Mouse (Mus musculus) liver (tissue): ENCODE measurements around the gene Rassf5.
A peak's percentile ranks its signal among the peaks of the same experiment; 100 is the strongest.

Experiments
- DNase-seq: peaks from one replicate; pipeline ENCODE4 v3.0.0-alpha.2; 2020; ENCODE audit warnings: mixed read lengths

The Rassf5 gene

DNA sequence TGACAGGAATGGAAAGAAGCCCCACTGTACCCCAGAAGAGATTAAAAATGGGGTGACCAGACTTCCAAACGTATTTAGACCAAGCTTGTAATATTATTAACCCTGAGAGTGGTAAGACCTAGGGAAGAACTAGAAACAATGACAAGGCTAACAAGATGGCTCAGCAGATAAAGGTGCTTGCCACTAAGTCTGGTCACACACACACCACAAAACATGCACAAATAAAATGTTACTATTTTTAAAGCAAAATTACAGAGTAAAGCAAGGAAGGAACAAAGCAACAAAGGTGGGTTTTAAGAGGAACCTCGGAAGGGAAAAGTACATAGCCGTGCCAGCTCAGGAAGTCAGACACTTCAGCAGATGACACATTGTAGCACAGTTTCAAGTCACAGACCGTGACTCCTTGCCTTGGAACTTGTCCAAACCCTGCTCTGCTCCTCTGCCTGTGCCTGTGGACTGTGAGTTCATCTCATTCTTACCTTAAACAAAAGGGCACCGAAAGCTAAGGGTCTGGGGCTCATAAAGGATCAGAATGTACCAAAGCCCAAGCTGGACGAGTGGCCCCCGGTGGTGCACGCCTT is 110.0 kb downstream of the Rassf5 start:
- DNase-seq = peak; percentile 23

DNA sequence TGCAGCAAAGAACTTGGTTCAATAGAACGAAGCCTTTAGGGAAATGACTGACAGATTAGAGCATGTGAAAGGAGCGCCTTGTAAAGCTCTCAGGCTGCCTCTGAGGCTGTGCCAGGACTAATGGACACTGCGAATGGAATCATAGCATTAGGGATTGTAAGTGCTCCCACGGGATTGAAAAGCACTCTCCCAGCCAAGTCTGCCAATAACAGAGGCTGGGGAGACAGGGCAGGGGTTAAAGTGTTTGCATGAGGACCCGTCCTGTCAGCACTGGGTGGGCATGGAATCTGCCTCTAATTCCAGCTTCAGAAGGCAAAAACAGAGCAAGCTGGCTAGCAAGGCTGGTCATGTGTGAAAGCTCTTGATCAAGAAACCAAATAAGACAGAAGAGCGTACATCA is 110.8 kb downstream of the Rassf5 start:
- DNase-seq = no peak
